Mouse (Mus musculus): ENCODE results near the gene Gm20605.
"Not testable (repeated sequence)": the region's sequence is repeated elsewhere in the genome, so short reads cannot be mapped to it uniquely, and the experiment has no call there.

Gene Gm20605

GRCm38 (mm10) chr5:137610548-137611244, 18.3 kb upstream of the Gm20605 start:
- in situ Hi-C loops (cut with MboI; ENCODE audit: unreplicated experiment in 2 of 2): no loop called here

GRCm38 (mm10) chr5:137611245-137611602, 17.8 kb upstream of the Gm20605 start:
- in situ Hi-C loops (cut with MboI; ENCODE audit: unreplicated experiment in 2 of 2): no loop called here

- in situ Hi-C loops (cut with MboI; ENCODE audit: unreplicated experiment in 2 of 2): no loop called here
Measured at GRCm38 (mm10) chr5:137613076-137613475, 15.9 kb upstream of the Gm20605 start.

- in situ Hi-C loops (cut with MboI; ENCODE audit: unreplicated experiment in 2 of 2): no loop called here
Measured at GRCm38 (mm10) chr5:137613550-137613949, 15.4 kb upstream of the Gm20605 start, which contains the start of gene Pcolce. Pcolce (minus strand) TSS chr5:137613784.

GRCm38 (mm10) chr5:137614921-137615320, 14.1 kb upstream of the Gm20605 start:
- in situ Hi-C loops (cut with MboI; ENCODE audit: unreplicated experiment in 2 of 2): not testable (repeated sequence)

GRCm38 (mm10) chr5:137615347-137615746, 13.6 kb upstream of the Gm20605 start:
- in situ Hi-C loops (cut with MboI; ENCODE audit: unreplicated experiment in 2 of 2): no loop called here

- in situ Hi-C loops (cut with MboI; ENCODE audit: unreplicated experiment in 2 of 2): no loop called here
Measured at GRCm38 (mm10) chr5:137623937-137624530, 4.9 kb upstream of the Gm20605 start.

- in situ Hi-C loops (cut with MboI; ENCODE audit: unreplicated experiment in 2 of 2): no loop called here
Measured at GRCm38 (mm10) chr5:137627991-137628390, 984 bp upstream of the Gm20605 start.

GRCm38 (mm10) chr5:137629306-137629721, 339 bp downstream of the Gm20605 start:
- in situ Hi-C loops (cut with MboI; ENCODE audit: unreplicated experiment in 2 of 2): no loop called here

GRCm38 (mm10) chr5:137629906-137630545, 1.1 kb downstream of the Gm20605 start:
- in situ Hi-C loops (cut with MboI; ENCODE audit: unreplicated experiment in 2 of 2): no loop called here

GRCm38 (mm10) chr5:137630602-137631001, 1.6 kb downstream of the Gm20605 start:
- in situ Hi-C loops (cut with MboI; ENCODE audit: unreplicated experiment in 2 of 2): no loop called here

- in situ Hi-C loops (cut with MboI; ENCODE audit: unreplicated experiment in 2 of 2): no loop called here
Measured at GRCm38 (mm10) chr5:137631171-137631570, 2.2 kb downstream of the Gm20605 start.

GRCm38 (mm10) chr5:137631591-137631990, 2.6 kb downstream of the Gm20605 start:
- in situ Hi-C loops (cut with MboI; ENCODE audit: unreplicated experiment in 2 of 2): no loop called here

GRCm38 (mm10) chr5:137633397-137634084, 4.6 kb downstream of the Gm20605 start:
- in situ Hi-C loops (cut with MboI; ENCODE audit: unreplicated experiment in 2 of 2): no loop called here

GRCm38 (mm10) chr5:137639472-137639871, 10.5 kb downstream of the Gm20605 start:
- in situ Hi-C loops (cut with MboI; ENCODE audit: unreplicated experiment in 2 of 2): no loop called here

- in situ Hi-C loops (cut with MboI; ENCODE audit: unreplicated experiment in 2 of 2): no loop called here
Measured at GRCm38 (mm10) chr5:137641054-137641453, 12.1 kb downstream of the Gm20605 start, which contains the start of gene Sap25. Sap25 (plus strand) TSS chr5:137641334.

GRCm38 (mm10) chr5:137642886-137643285, 13.9 kb downstream of the Gm20605 start:
- in situ Hi-C loops (cut with MboI; ENCODE audit: unreplicated experiment in 2 of 2): no loop called here

- in situ Hi-C loops (cut with MboI; ENCODE audit: unreplicated experiment in 2 of 2): no loop called here
Measured at GRCm38 (mm10) chr5:137644484-137644883, 15.5 kb downstream of the Gm20605 start.

GRCm38 (mm10) chr5:137645091-137645651, 16.2 kb downstream of the Gm20605 start:
- in situ Hi-C loops (cut with MboI; ENCODE audit: unreplicated experiment in 2 of 2): no loop called here

- in situ Hi-C loops (cut with MboI; ENCODE audit: unreplicated experiment in 2 of 2): no loop called here
Measured at GRCm38 (mm10) chr5:137645652-137646091, 16.7 kb downstream of the Gm20605 start, which contains the start of gene Irs3. Irs3 (minus strand) TSS chr5:137645714.
